19 mouse cellular contexts compared by ENCODE assay signal in genomic region chr17:33887802-33888201, GRCm38 (mm10). TPM values are rescaled to one million over a fixed set of nuclear protein-coding genes. Genes with fewer than 3 reads are reported as not detected.
DNase-seq lines count a peak whose midpoint lies in the region; ATAC-seq lines count a peak whose summit lies in the region.
"Not testable (repeated sequence)": the region's sequence is repeated elsewhere in the genome, so short reads cannot be mapped to it uniquely, and the experiment has no call there.
"Had no signal": no experiment of that assay in that cellular context is flagged by ENCODE, and none has a peak within 500 bp of the region (broad histone marks: within the 10 kb centered on the region; RNA-seq: fewer than 3 reads in every experiment).

No protein-coding gene starts in this region.

- H3K27me3 ChIP-seq in embryonic facial prominence, embryonic 10.5 days (replicated peaks; ENCODE audit: low read depth, poor library complexity, severe bottlenecking); forebrain, embryonic 12.5 days; heart, embryonic 13.5 days (replicated peaks); liver, embryonic 11.5 days (replicated peaks; ENCODE audit: control insufficient read depth, insufficient read depth, low read length); liver, embryonic 16.5 days (ENCODE audit: control insufficient read depth, insufficient read depth, low read depth, low read length); midbrain, embryonic 13.5 days: not testable (repeated sequence)

- H3K27ac ChIP-seq in embryonic facial prominence, embryonic 10.5 days (replicated peaks); forebrain, embryonic 12.5 days; heart, embryonic 13.5 days (replicated peaks); liver, embryonic 11.5 days (ENCODE audit: low read depth, low read length); liver, embryonic 16.5 days (ENCODE audit: low read length); midbrain, embryonic 13.5 days: not testable (repeated sequence)

- WGBS in embryonic facial prominence, embryonic 10.5 days = 82% methylated on average over 2 of the region's 2 CpGs
- 89% methylated on average over 2 of the region's 2 CpGs for WGBS in forebrain, embryonic 12.5 days
- 28% methylated on average over 2 of the region's 2 CpGs for WGBS in heart, embryonic 13.5 days
- WGBS in liver, embryonic 11.5 days = 44% methylated on average over 2 of the region's 2 CpGs
- WGBS in liver, embryonic 16.5 days (ENCODE audit: insufficient replicate concordance) = 20% methylated on average over 2 of the region's 2 CpGs
- 77% methylated on average over 2 of the region's 2 CpGs for WGBS in midbrain, embryonic 13.5 days

- H3K4me3 ChIP-seq in embryonic facial prominence, embryonic 10.5 days = peak overlapping the region; percentile 68; the same call in 1 of the 2 replicates
- not testable (repeated sequence) for H3K4me3 ChIP-seq in forebrain, embryonic 12.5 days (replicated peaks); heart, embryonic 13.5 days; liver, embryonic 11.5 days (ENCODE audit: low read depth, low read length); midbrain, embryonic 13.5 days (replicated peaks)
- peak overlapping the region; percentile 81 for H3K4me3 ChIP-seq in liver, embryonic 16.5 days (ENCODE audit: low read depth, low read length)

- H3K36me3 ChIP-seq in embryonic facial prominence, embryonic 10.5 days (replicated peaks) = peaks cover 43% of the 10 kb centered on the region
- H3K36me3 ChIP-seq in forebrain, embryonic 12.5 days (replicated peaks) = peaks cover 26% of the 10 kb centered on the region
- peaks cover 33% of the 10 kb centered on the region for H3K36me3 ChIP-seq in heart, embryonic 13.5 days
- not testable (repeated sequence) for H3K36me3 ChIP-seq in liver, embryonic 11.5 days (ENCODE audit: control insufficient read depth, insufficient read depth, low read length); midbrain, embryonic 13.5 days
- H3K36me3 ChIP-seq in liver, embryonic 16.5 days (ENCODE audit: control insufficient read depth, insufficient read depth) = peaks cover 25% of the 10 kb centered on the region

- ATAC-seq in forebrain, embryonic 12.5 days (ENCODE audit: low FRiP score); heart, embryonic 13.5 days (ENCODE audit: extremely low read depth, insufficient number of reproducible peaks, low FRiP score, low TSS enrichment); liver, embryonic 11.5 days (replicated peaks; ENCODE audit: low FRiP score); liver, embryonic 16.5 days (ENCODE audit: low read depth); midbrain, embryonic 13.5 days: not testable (repeated sequence)

- not testable (repeated sequence) for H3K9me3 ChIP-seq in embryonic facial prominence, embryonic 10.5 days; forebrain, embryonic 12.5 days; heart, embryonic 13.5 days; liver, embryonic 11.5 days (ENCODE audit: control insufficient read depth, low read length); liver, embryonic 16.5 days (replicated peaks; ENCODE audit: control insufficient read depth, low read length); midbrain, embryonic 13.5 days

- peak overlapping the region; percentile 31 for H3K4me2 ChIP-seq in forebrain, embryonic 12.5 days
- peak overlapping the region; percentile 73; the same call in 1 of the 2 replicates for H3K4me2 ChIP-seq in heart, embryonic 13.5 days
- peak overlapping the region; percentile 80 for H3K4me2 ChIP-seq in liver, embryonic 11.5 days
- H3K4me2 ChIP-seq in liver, embryonic 16.5 days (ENCODE audit: low read depth, low read length) = peak overlapping the region; percentile 80
- H3K4me2 ChIP-seq in midbrain, embryonic 13.5 days (replicated peaks) = not testable (repeated sequence)

- H3K4me1 ChIP-seq in embryonic facial prominence, embryonic 10.5 days = peaks cover 19% of the 10 kb centered on the region
- H3K4me1 ChIP-seq in forebrain, embryonic 12.5 days = peaks cover 13% of the 10 kb centered on the region
- peaks cover 19% of the 10 kb centered on the region for H3K4me1 ChIP-seq in heart, embryonic 13.5 days
- H3K4me1 ChIP-seq in liver, embryonic 11.5 days (replicated peaks; ENCODE audit: control insufficient read depth, insufficient read depth, low read length) = peaks cover 15% of the 10 kb centered on the region
- peaks cover 17% of the 10 kb centered on the region for H3K4me1 ChIP-seq in liver, embryonic 16.5 days (ENCODE audit: control insufficient read depth, low read depth, low read length)
- peaks cover 19% of the 10 kb centered on the region for H3K4me1 ChIP-seq in midbrain, embryonic 13.5 days (replicated peaks)

- DNase-seq in embryonic facial prominence, embryonic 10.5 days (ENCODE audit: low spot score); liver, embryonic 11.5 days (ENCODE audit: low spot score): not testable (repeated sequence)
- DNase-seq in kidney, postnatal 14 days = peak; percentile 34

- H3K9ac ChIP-seq in forebrain, embryonic 12.5 days; liver, embryonic 11.5 days (ENCODE audit: low read depth, low read length); liver, embryonic 16.5 days (ENCODE audit: low read depth, low read length): not testable (repeated sequence)
- peak overlapping the region; percentile 47 for H3K9ac ChIP-seq in heart, embryonic 13.5 days
- 0 out of 2 replicates have a peak overlapping the region, but pooled peaks have one; percentile 32 for H3K9ac ChIP-seq in midbrain, embryonic 13.5 days (replicated peaks)

RNA-seq across cellular contexts. Expression of gene Kifc1, which starts 2.7 kb away (rescaled TPM):
- 7.0 and 8.5 TPM in 2 replicates for polyA plus RNA-seq in embryonic facial prominence, embryonic 10.5 days (2016; fragmentation: Nextera tagmentation; extraction: Ambion mirVana)
- 5.4 and 7.4 TPM in 2 replicates for polyA plus RNA-seq in forebrain, embryonic 12.5 days (2016; fragmentation: Nextera tagmentation; extraction: Ambion mirVana)
- polyA plus RNA-seq in heart, embryonic 13.5 days (2015; fragmentation: Nextera tagmentation; extraction: Ambion mirVana) = 5.3 and 5.4 TPM in 2 replicates
- 10.2 and 11.8 TPM in 2 replicates for polyA plus RNA-seq in liver, embryonic 11.5 days (2014; fragmentation: Nextera tagmentation; extraction: Ambion mirVana)
- 5.8 and 6.1 TPM in 2 replicates for polyA plus RNA-seq in liver, embryonic 16.5 days (2015; fragmentation: Nextera tagmentation; extraction: Ambion mirVana)
- 2.9 and 3.0 TPM in 2 replicates for polyA plus RNA-seq in midbrain, embryonic 13.5 days (2015; fragmentation: Nextera tagmentation; extraction: Ambion mirVana)

RNA-seq across cellular contexts. Expression of gene Gm7029, which starts 14.2 kb away (rescaled TPM):
- polyA plus RNA-seq in embryonic facial prominence, embryonic 10.5 days (2016; fragmentation: Nextera tagmentation; extraction: Ambion mirVana) = not detected in 2 replicates
- polyA plus RNA-seq in forebrain, embryonic 12.5 days (2016; fragmentation: Nextera tagmentation; extraction: Ambion mirVana) = not detected in 2 replicates
- not detected in 2 replicates for polyA plus RNA-seq in heart, embryonic 13.5 days (2015; fragmentation: Nextera tagmentation; extraction: Ambion mirVana)
- polyA plus RNA-seq in liver, embryonic 11.5 days (2014; fragmentation: Nextera tagmentation; extraction: Ambion mirVana) = not detected in 2 replicates
- not detected in 2 replicates for polyA plus RNA-seq in liver, embryonic 16.5 days (2015; fragmentation: Nextera tagmentation; extraction: Ambion mirVana)
- polyA plus RNA-seq in midbrain, embryonic 13.5 days (2015; fragmentation: Nextera tagmentation; extraction: Ambion mirVana) = not detected in 2 replicates
- polyA plus RNA-seq: embryonic facial prominence, embryonic 11.5 days; forebrain, embryonic 14.5 days; heart, embryonic 10.5 days; hindbrain, embryonic 14.5 days; intestine, postnatal 0 days; kidney, postnatal 0 days; limb, embryonic 11.5 days; macrophage; midbrain, embryonic 16.5 days; neural tube, embryonic 13.5 days; Patski; stomach, postnatal 0 days had no signal

RNA-seq across cellular contexts. Expression of gene Platr17, which starts 17.1 kb away (rescaled TPM):
- polyA plus RNA-seq in embryonic facial prominence, embryonic 10.5 days (2016; fragmentation: Nextera tagmentation; extraction: Ambion mirVana) = 0.27 and 0.45 TPM in 2 replicates
- not detected in 2 replicates for polyA plus RNA-seq in forebrain, embryonic 12.5 days (2016; fragmentation: Nextera tagmentation; extraction: Ambion mirVana)
- 0.19 TPM in 1 of 2 replicates, not detected in the other for polyA plus RNA-seq in heart, embryonic 13.5 days (2015; fragmentation: Nextera tagmentation; extraction: Ambion mirVana)
- polyA plus RNA-seq in liver, embryonic 11.5 days (2014; fragmentation: Nextera tagmentation; extraction: Ambion mirVana) = 1.8 and 2.2 TPM in 2 replicates
- polyA plus RNA-seq in liver, embryonic 16.5 days (2015; fragmentation: Nextera tagmentation; extraction: Ambion mirVana) = 0.21 and 0.54 TPM in 2 replicates
- 0.40 and 0.52 TPM in 2 replicates for polyA plus RNA-seq in midbrain, embryonic 13.5 days (2015; fragmentation: Nextera tagmentation; extraction: Ambion mirVana)
- polyA plus RNA-seq: forebrain, embryonic 14.5 days; macrophage; Patski had no signal

RNA-seq across cellular contexts. Expression of gene Daxx, which starts 21.4 kb away (rescaled TPM):
- polyA plus RNA-seq in embryonic facial prominence, embryonic 10.5 days (2016; fragmentation: Nextera tagmentation; extraction: Ambion mirVana) = 80.0 and 84.9 TPM in 2 replicates
- polyA plus RNA-seq in forebrain, embryonic 12.5 days (2016; fragmentation: Nextera tagmentation; extraction: Ambion mirVana) = 67.9 and 68.2 TPM in 2 replicates
- 31.7 and 35.3 TPM in 2 replicates for polyA plus RNA-seq in heart, embryonic 13.5 days (2015; fragmentation: Nextera tagmentation; extraction: Ambion mirVana)
- 46.9 and 52.9 TPM in 2 replicates for polyA plus RNA-seq in liver, embryonic 11.5 days (2014; fragmentation: Nextera tagmentation; extraction: Ambion mirVana)
- 18.6 and 19.6 TPM in 2 replicates for polyA plus RNA-seq in liver, embryonic 16.5 days (2015; fragmentation: Nextera tagmentation; extraction: Ambion mirVana)
- 56.5 and 57.2 TPM in 2 replicates for polyA plus RNA-seq in midbrain, embryonic 13.5 days (2015; fragmentation: Nextera tagmentation; extraction: Ambion mirVana)

RNA-seq across cellular contexts. Expression of gene Tapbp, which starts 27.9 kb away (rescaled TPM):
- 9.9 and 11.8 TPM in 2 replicates for polyA plus RNA-seq in embryonic facial prominence, embryonic 10.5 days (2016; fragmentation: Nextera tagmentation; extraction: Ambion mirVana)
- 16.1 and 19.5 TPM in 2 replicates for polyA plus RNA-seq in forebrain, embryonic 12.5 days (2016; fragmentation: Nextera tagmentation; extraction: Ambion mirVana)
- polyA plus RNA-seq in heart, embryonic 13.5 days (2015; fragmentation: Nextera tagmentation; extraction: Ambion mirVana) = 34.2 and 36.8 TPM in 2 replicates
- 28.1 and 29.1 TPM in 2 replicates for polyA plus RNA-seq in liver, embryonic 11.5 days (2014; fragmentation: Nextera tagmentation; extraction: Ambion mirVana)
- 31.0 and 34.6 TPM in 2 replicates for polyA plus RNA-seq in liver, embryonic 16.5 days (2015; fragmentation: Nextera tagmentation; extraction: Ambion mirVana)
- 18.1 and 19.6 TPM in 2 replicates for polyA plus RNA-seq in midbrain, embryonic 13.5 days (2015; fragmentation: Nextera tagmentation; extraction: Ambion mirVana)
